Mouse (Mus musculus): ENCODE measurements around the gene Dctn3. TPM values are rescaled to one million over a fixed set of nuclear protein-coding genes. Genes with fewer than 3 reads are reported as not detected.
"Not testable (repeated sequence)": the region's sequence is repeated elsewhere in the genome, so short reads cannot be mapped to it uniquely, and the experiment has no call there.

The Dctn3 gene
- total RNA-seq (2021): 10 to 100 TPM; 44.3 to 57.6 TPM
- long read RNA-seq, experiment 1, transcript Dctn3-201 (7 exons, 973 nt): major isoform, 36 of 40 reads
- long read RNA-seq, experiment 1, partial matches to known transcripts: 1 of 40 reads
- long read RNA-seq, experiment 1, other reads (novel, unspliced or antisense): 1 of 40 reads
- long read RNA-seq, experiment 2, transcript Dctn3-201 (7 exons, 973 nt): major isoform, 47 of 50 reads
- long read RNA-seq, experiment 2, partial matches to known transcripts: 1 of 50 reads
- long read RNA-seq, experiment 2, other reads (novel, unspliced or antisense): 2 of 50 reads

GRCm38 (mm10) chr4:41722918-41723351, at the start of gene Dctn3:
Gene Dctn3, minus strand, starts transcription at chr4:41723170.
- peak; percentile 76 for DNase-seq

- DNase-seq: not testable (repeated sequence)
These were observed 44.3 kb upstream of the Dctn3 start for GRCm38 (mm10) chr4:41767301-41767700.

- not testable (repeated sequence) for DNase-seq
These were observed 40.2 kb upstream of the Dctn3 start for GRCm38 (mm10) chr4:41763176-41763575.

- peak; percentile 91 for DNase-seq
These were observed 39.7 kb upstream of the Dctn3 start for GRCm38 (mm10) chr4:41762688-41763114.

GRCm38 (mm10) chr4:41762099-41762687, 39.2 kb upstream of the Dctn3 start:
- peak; percentile 48 for DNase-seq

- no peak for DNase-seq
These were observed 38.7 kb upstream of the Dctn3 start for GRCm38 (mm10) chr4:41761680-41762079.

- DNase-seq: no peak
These were observed 37.9 kb upstream of the Dctn3 start for GRCm38 (mm10) chr4:41760911-41761310.

GRCm38 (mm10) chr4:41760288-41760721, 37.3 kb upstream of the Dctn3 start:
- DNase-seq: peak; percentile 88

- no peak for DNase-seq
These were observed 36.8 kb upstream of the Dctn3 start for GRCm38 (mm10) chr4:41759656-41760287.

GRCm38 (mm10) chr4:41759206-41759605, 36.2 kb upstream of the Dctn3 start:
- DNase-seq: no peak

- no peak for DNase-seq
These were observed 35.7 kb upstream of the Dctn3 start for GRCm38 (mm10) chr4:41758701-41759100.

GRCm38 (mm10) chr4:41758021-41758420, 35.1 kb upstream of the Dctn3 start:
- DNase-seq: no peak

- DNase-seq: no peak
These were observed 34.4 kb upstream of the Dctn3 start for GRCm38 (mm10) chr4:41757321-41757720.

GRCm38 (mm10) chr4:41756440-41756839, 33.5 kb upstream of the Dctn3 start:
- no peak for DNase-seq

- peak; percentile 79 for DNase-seq
These were observed 32.7 kb upstream of the Dctn3 start, which contains the start of gene Sigmar1 for GRCm38 (mm10) chr4:41755338-41756305. Gene Sigmar1, minus strand, starts transcription at chr4:41756157.

GRCm38 (mm10) chr4:41754797-41755337, 31.9 kb upstream of the Dctn3 start, which contains the start of gene Galt:
Gene Galt, plus strand, starts transcription at chr4:41755228.
- no peak for DNase-seq

GRCm38 (mm10) chr4:41745021-41745420, 22.1 kb upstream of the Dctn3 start:
- DNase-seq: no peak

GRCm38 (mm10) chr4:41744131-41744530, 21.2 kb upstream of the Dctn3 start:
- DNase-seq: no peak

- peak; percentile 83 for DNase-seq
These were observed 18.2 kb upstream of the Dctn3 start for GRCm38 (mm10) chr4:41741158-41741560.

- DNase-seq: peak; percentile 57
These were observed 17.6 kb upstream of the Dctn3 start for GRCm38 (mm10) chr4:41740380-41741157.

GRCm38 (mm10) chr4:41739260-41739659, 16.3 kb upstream of the Dctn3 start:
- no peak for DNase-seq

Measured in gastrocnemius, postnatal 10 days (tissue).